Mouse (Mus musculus): Measurements from ENCODE around the gene Zfp775. TPM values are rescaled to one million over a fixed set of nuclear protein-coding genes. Genes with fewer than 3 reads are reported as not detected.

The Zfp775 gene
- polyA plus RNA-seq, 1 experiment: 1.8 TPM

DNA sequence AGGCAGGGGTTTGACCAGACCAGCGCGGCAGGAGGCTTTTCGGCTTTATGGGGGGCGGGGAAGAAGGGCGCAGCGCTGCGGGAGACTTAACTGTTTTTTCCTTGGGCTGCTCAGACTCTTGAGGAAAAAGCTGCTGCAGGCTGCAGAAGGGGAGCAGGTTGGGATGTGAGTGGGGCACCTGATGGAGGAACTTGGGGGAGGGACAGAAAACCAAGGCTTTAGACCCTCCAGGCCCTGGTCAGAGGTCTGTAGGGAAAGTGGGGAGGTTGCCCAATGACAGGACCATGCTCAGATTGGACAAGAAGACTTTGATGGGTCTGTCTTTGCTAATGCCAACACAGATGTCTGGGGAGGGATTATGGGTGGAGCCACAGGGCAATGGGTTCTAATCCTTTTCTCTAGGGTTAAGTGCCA, 25.7 kb downstream of the Zfp775 start:
- H3K36me3 ChIP-seq (ENCODE audit: control insufficient read depth, insufficient read depth): no peaks in the 10 kb centered on the region
- no peak overlapping the region for H3K4me3 ChIP-seq (ENCODE audit: insufficient read depth, poor library complexity, severe bottlenecking)
- peaks cover 24% of the 10 kb centered on the region for H3K27me3 ChIP-seq (ENCODE audit: control insufficient read depth, insufficient read depth, insufficient read length)
- H3K79me3 ChIP-seq (ENCODE audit: low read depth): no peaks in the 10 kb centered on the region
- TF ChIP-seq MYOD1 (IDR thresholded peaks at IDR 0.05; ENCODE audit: control insufficient read depth, insufficient read length, low read depth) (no peak), CTCF (IDR thresholded peaks at IDR 0.05; ENCODE audit: control insufficient read depth, insufficient read depth, insufficient read length) (no peak), MAX (IDR thresholded peaks at IDR 0.05) (no peak), USF1 (IDR thresholded peaks at IDR 0.05; ENCODE audit: low read depth) (no peak), MYOG (IDR thresholded peaks at IDR 0.05; ENCODE audit: control insufficient read depth, extremely low read depth, insufficient read length) (no peak), CEBPB (IDR thresholded peaks at IDR 0.05; ENCODE audit: low read depth) (no peak), FOSL1 (IDR thresholded peaks at IDR 0.05; ENCODE audit: insufficient read depth, low read length, poor library complexity, severe bottlenecking) (no peak)
- H3K79me2 ChIP-seq (ENCODE audit: control insufficient read depth, insufficient read depth): no peaks in the 10 kb centered on the region
- no peak overlapping the region for H3ac ChIP-seq (ENCODE audit: control insufficient read depth, insufficient read length, low read depth)

DNA sequence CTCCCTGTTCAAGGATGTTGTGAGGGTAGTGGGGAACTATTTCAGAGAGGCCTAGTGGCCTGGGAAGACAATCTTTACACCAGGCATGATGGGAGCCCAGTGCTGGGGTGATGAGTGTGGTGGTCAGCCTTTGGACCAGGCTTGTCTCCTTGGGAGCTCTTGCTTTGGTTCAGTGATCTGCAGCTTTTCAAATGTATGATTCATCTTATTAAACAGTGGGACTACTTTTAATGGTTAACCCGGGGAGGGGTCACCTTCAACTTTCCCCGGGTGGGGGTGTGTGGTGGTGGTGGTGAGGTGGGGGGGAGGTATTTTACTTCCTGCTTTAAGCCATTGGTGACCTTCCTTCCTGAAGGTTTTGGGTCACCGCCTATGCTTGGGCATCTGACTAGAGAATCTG, 26.5 kb downstream of the Zfp775 start:
- Histone ChIP-seq H3K4me3 (ENCODE audit: insufficient read depth, poor library complexity, severe bottlenecking) (no peak overlapping the region), H3ac (ENCODE audit: control insufficient read depth, insufficient read length, low read depth) (no peak overlapping the region), H3K36me3 (ENCODE audit: control insufficient read depth, insufficient read depth) (no peaks in the 10 kb centered on the region), H3K27me3 (ENCODE audit: control insufficient read depth, insufficient read depth, insufficient read length) (peaks cover 24% of the 10 kb centered on the region), H3K79me2 (ENCODE audit: control insufficient read depth, insufficient read depth) (no peaks in the 10 kb centered on the region), H3K79me3 (ENCODE audit: low read depth) (no peaks in the 10 kb centered on the region)
- TF ChIP-seq FOSL1 (IDR thresholded peaks at IDR 0.05; ENCODE audit: insufficient read depth, low read length, poor library complexity, severe bottlenecking) (no peak), CEBPB (IDR thresholded peaks at IDR 0.05; ENCODE audit: low read depth) (no peak), MAX (IDR thresholded peaks at IDR 0.05) (no peak), CTCF (IDR thresholded peaks at IDR 0.05; ENCODE audit: control insufficient read depth, insufficient read depth, insufficient read length) (no peak), MYOG (IDR thresholded peaks at IDR 0.05; ENCODE audit: control insufficient read depth, extremely low read depth, insufficient read length) (no peak), USF1 (IDR thresholded peaks at IDR 0.05; ENCODE audit: low read depth) (no peak), MYOD1 (IDR thresholded peaks at IDR 0.05; ENCODE audit: control insufficient read depth, insufficient read length, low read depth) (no peak)

- H3K79me3 ChIP-seq (ENCODE audit: low read depth): no peaks in the 10 kb centered on the region
- no peaks in the 10 kb centered on the region for H3K79me2 ChIP-seq (ENCODE audit: control insufficient read depth, insufficient read depth)
- H3K27me3 ChIP-seq (ENCODE audit: control insufficient read depth, insufficient read depth, insufficient read length): peaks cover 24% of the 10 kb centered on the region
- no peaks in the 10 kb centered on the region for H3K36me3 ChIP-seq (ENCODE audit: control insufficient read depth, insufficient read depth)
- no peak overlapping the region for H3ac ChIP-seq (ENCODE audit: control insufficient read depth, insufficient read length, low read depth)
- no peak for TF ChIP-seq CTCF (IDR thresholded peaks at IDR 0.05; ENCODE audit: control insufficient read depth, insufficient read depth, insufficient read length)
- TF ChIP-seq MAX (IDR thresholded peaks at IDR 0.05): no peak
- no peak for TF ChIP-seq FOSL1 (IDR thresholded peaks at IDR 0.05; ENCODE audit: insufficient read depth, low read length, poor library complexity, severe bottlenecking)
- TF ChIP-seq MYOD1 (IDR thresholded peaks at IDR 0.05; ENCODE audit: control insufficient read depth, insufficient read length, low read depth): no peak
- TF ChIP-seq CEBPB (IDR thresholded peaks at IDR 0.05; ENCODE audit: low read depth): no peak
- TF ChIP-seq USF1 (IDR thresholded peaks at IDR 0.05; ENCODE audit: low read depth): no peak
- no peak for TF ChIP-seq MYOG (IDR thresholded peaks at IDR 0.05; ENCODE audit: control insufficient read depth, extremely low read depth, insufficient read length)
- no peak overlapping the region for H3K4me3 ChIP-seq (ENCODE audit: insufficient read depth, poor library complexity, severe bottlenecking)
Observed at GRCm38 (mm10) chr6:48628808-48629660, 27.2 kb downstream of the Zfp775 start.

DNA sequence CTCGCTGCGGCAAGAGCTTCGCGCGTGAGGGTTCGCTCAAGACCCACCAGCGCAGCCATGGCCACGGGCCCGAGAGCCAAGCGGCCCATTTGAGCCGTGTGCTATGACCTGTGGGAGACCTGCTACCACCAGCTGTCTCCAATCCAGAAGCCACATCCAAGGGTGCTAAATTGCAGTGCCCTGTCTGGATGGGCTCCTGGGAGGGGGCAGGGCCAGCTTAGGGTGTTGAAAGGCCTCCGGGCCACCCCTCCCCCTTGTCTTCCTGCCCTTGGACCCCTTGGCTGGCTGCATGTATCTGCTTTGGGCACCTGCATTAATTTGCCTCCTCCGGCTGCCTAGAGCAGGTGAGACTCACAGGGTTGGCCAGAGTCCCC, 27.8 kb downstream of the Zfp775 start:
- no peak for TF ChIP-seq MAX (IDR thresholded peaks at IDR 0.05)
- no peak for TF ChIP-seq CEBPB (IDR thresholded peaks at IDR 0.05; ENCODE audit: low read depth)
- TF ChIP-seq MYOG (IDR thresholded peaks at IDR 0.05; ENCODE audit: control insufficient read depth, extremely low read depth, insufficient read length): no peak
- TF ChIP-seq FOSL1 (IDR thresholded peaks at IDR 0.05; ENCODE audit: insufficient read depth, low read length, poor library complexity, severe bottlenecking): no peak
- no peak for TF ChIP-seq MYOD1 (IDR thresholded peaks at IDR 0.05; ENCODE audit: control insufficient read depth, insufficient read length, low read depth)
- TF ChIP-seq USF1 (IDR thresholded peaks at IDR 0.05; ENCODE audit: low read depth): no peak
- no peak for TF ChIP-seq CTCF (IDR thresholded peaks at IDR 0.05; ENCODE audit: control insufficient read depth, insufficient read depth, insufficient read length)
- Histone ChIP-seq H3K27me3 (ENCODE audit: control insufficient read depth, insufficient read depth, insufficient read length) (peaks cover 24% of the 10 kb centered on the region), H3K36me3 (ENCODE audit: control insufficient read depth, insufficient read depth) (no peaks in the 10 kb centered on the region)

DNA sequence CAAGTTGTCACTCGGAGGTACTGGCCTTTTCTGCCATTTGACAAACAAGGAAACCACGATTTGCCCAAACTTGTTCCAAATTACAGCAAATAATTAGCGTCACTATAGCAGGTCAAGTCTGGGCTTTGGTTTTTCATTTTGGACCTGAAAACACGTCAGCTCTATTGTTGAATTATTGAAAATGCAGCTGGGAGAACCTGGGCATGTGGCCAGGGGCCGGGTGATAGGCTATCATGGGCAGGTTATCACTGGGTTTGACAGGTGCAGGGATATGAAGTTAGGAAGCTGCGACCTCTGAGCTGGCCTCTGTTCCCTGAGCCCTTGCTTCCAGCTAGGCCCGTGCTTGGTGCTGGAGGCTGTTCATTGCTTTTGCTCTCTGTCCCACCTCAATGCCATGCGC, 29.0 kb downstream of the Zfp775 start:
- Histone ChIP-seq H3K79me3 (ENCODE audit: low read depth) (no peaks in the 10 kb centered on the region), H3K36me3 (ENCODE audit: control insufficient read depth, insufficient read depth) (no peaks in the 10 kb centered on the region), H3K27me3 (ENCODE audit: control insufficient read depth, insufficient read depth, insufficient read length) (peaks cover 19% of the 10 kb centered on the region), H3ac (ENCODE audit: control insufficient read depth, insufficient read length, low read depth) (no peak overlapping the region), H3K79me2 (ENCODE audit: control insufficient read depth, insufficient read depth) (no peaks in the 10 kb centered on the region), H3K4me3 (ENCODE audit: insufficient read depth, poor library complexity, severe bottlenecking) (no peak overlapping the region)
- no peak for TF ChIP-seq USF1 (IDR thresholded peaks at IDR 0.05; ENCODE audit: low read depth)
- no peak for TF ChIP-seq MYOD1 (IDR thresholded peaks at IDR 0.05; ENCODE audit: control insufficient read depth, insufficient read length, low read depth)
- no peak for TF ChIP-seq CTCF (IDR thresholded peaks at IDR 0.05; ENCODE audit: control insufficient read depth, insufficient read depth, insufficient read length)
- no peak for TF ChIP-seq CEBPB (IDR thresholded peaks at IDR 0.05; ENCODE audit: low read depth)
- no peak for TF ChIP-seq MYOG (IDR thresholded peaks at IDR 0.05; ENCODE audit: control insufficient read depth, extremely low read depth, insufficient read length)
- TF ChIP-seq FOSL1 (IDR thresholded peaks at IDR 0.05; ENCODE audit: insufficient read depth, low read length, poor library complexity, severe bottlenecking): no peak
- no peak for TF ChIP-seq MAX (IDR thresholded peaks at IDR 0.05)

More for the DNA sequence above, 27.8 kb downstream of the Zfp775 start:
- H3K4me3 ChIP-seq (ENCODE audit: insufficient read depth, poor library complexity, severe bottlenecking): no peak overlapping the region
- no peak overlapping the region for H3ac ChIP-seq (ENCODE audit: control insufficient read depth, insufficient read length, low read depth)
- H3K79me2 ChIP-seq (ENCODE audit: control insufficient read depth, insufficient read depth): no peaks in the 10 kb centered on the region
- H3K79me3 ChIP-seq (ENCODE audit: low read depth): no peaks in the 10 kb centered on the region

Data from C2C12 (cell line).